Mouse (Mus musculus) heart, embryonic 14.5 days (tissue): Measurements from ENCODE around the gene Pdzd7. TPM values are rescaled to one million over a fixed set of nuclear protein-coding genes. Genes with fewer than 3 reads are reported as not detected.

Experiments
- ATAC-seq: fragments of 200-750 bp; cut with Nextera tagmentation; 2 replicates; pipeline ENCODE4 v1.8.0; 2017; ENCODE audit warnings: low read depth, moderate TSS enrichment; ENCODE audit not compliant: insufficient number of reproducible peaks, insufficient read depth, low FRiP score
- H3K27ac ChIP-seq, 2 experiments: fragments of 200-500 bp in 1 of 2; fragments of 300-500 bp in 1 of 2; sonication (generic) in 1 of 2; replicated peaks in 1 of 2; 2 replicates each; pipeline ENCODE4 v1.5.1; 2012 to 2014; ENCODE audit warnings: low read depth in 2 of 2, low read length in 2 of 2, control low read depth in 1 of 2, mild to moderate bottlenecking in 1 of 2, mixed read lengths in 1 of 2; ENCODE audit not compliant: control insufficient read depth in 1 of 2, insufficient read depth in 1 of 2
- H3K27me3 ChIP-seq: fragments of 300-500 bp; sonication (generic); 2 replicates; pipeline ENCODE4 v1.6.1; 2014; ENCODE audit warnings: mild to moderate bottlenecking, low read length, control low read depth; ENCODE audit not compliant: control insufficient read depth, insufficient read depth
- H3K36me3 ChIP-seq: fragments of 300-500 bp; sonication (generic); 2 replicates; pipeline ENCODE4 v1.6.1; 2014; ENCODE audit warnings: mild to moderate bottlenecking, control low read depth, low read length, mixed read lengths; ENCODE audit not compliant: control insufficient read depth, insufficient read depth
- H3K4me1 ChIP-seq, 2 experiments: fragments of 200-500 bp in 1 of 2; fragments of 300-500 bp in 1 of 2; sonication (generic) in 1 of 2; 2 replicates each; pipeline ENCODE4 v1.6.1; 2012 to 2014; ENCODE audit warnings: low read length in 2 of 2, control low read depth in 1 of 2, mixed read lengths in 1 of 2; ENCODE audit not compliant: control insufficient read depth in 2 of 2, insufficient read depth in 2 of 2
- H3K4me2 ChIP-seq: fragments of 300-500 bp; sonication (generic); 2 replicates; pipeline ENCODE4 v1.6.1; 2014; ENCODE audit warnings: mild to moderate bottlenecking, low read length
- H3K4me3 ChIP-seq, 2 experiments: fragments of 200-500 bp in 1 of 2; fragments of 300-500 bp in 1 of 2; sonication (generic) in 1 of 2; 2 replicates each; pipeline ENCODE4 v1.5.1; 2012 to 2014; ENCODE audit warnings: low read length in 2 of 2, mild to moderate bottlenecking in 2 of 2, control low read depth in 1 of 2, low read depth in 1 of 2, moderate library complexity in 1 of 2; ENCODE audit not compliant: control insufficient read depth in 1 of 2, insufficient read depth in 1 of 2
- H3K9ac ChIP-seq: fragments of 300-500 bp; sonication (generic); 2 replicates; pipeline ENCODE4 v1.6.1; 2014; ENCODE audit warnings: mild to moderate bottlenecking, low read length
- H3K9me3 ChIP-seq: fragments of 300-500 bp; sonication (generic); 2 replicates; pipeline ENCODE4 v1.6.1; 2016; ENCODE audit warnings: low read length, control low read depth; ENCODE audit not compliant: control insufficient read depth
- WGBS: fragments of 180-500 bp; shearing (Covaris S2); extraction: QIAGEN DNeasy Blood & Tissue Kit; methylation state at CpG from one replicate; pipeline ENCODE4 v1.1.7; 2014; 5-methylcytosine and 5-hydroxymethylcytosine counted together
- polyA plus RNA-seq: library from polyadenylated mRNA; unstranded; fragments of >200 nt; fragmentation: Nextera tagmentation; extraction: Ambion mirVana; gene quantifications from 2 replicates; pipeline ENCODE4 v1.2.1, GENCODE M21; 2014

Pdzd7 gene
- polyA plus RNA-seq, 1 experiment from 2014 or later, result 0.11 TPM

DNA sequence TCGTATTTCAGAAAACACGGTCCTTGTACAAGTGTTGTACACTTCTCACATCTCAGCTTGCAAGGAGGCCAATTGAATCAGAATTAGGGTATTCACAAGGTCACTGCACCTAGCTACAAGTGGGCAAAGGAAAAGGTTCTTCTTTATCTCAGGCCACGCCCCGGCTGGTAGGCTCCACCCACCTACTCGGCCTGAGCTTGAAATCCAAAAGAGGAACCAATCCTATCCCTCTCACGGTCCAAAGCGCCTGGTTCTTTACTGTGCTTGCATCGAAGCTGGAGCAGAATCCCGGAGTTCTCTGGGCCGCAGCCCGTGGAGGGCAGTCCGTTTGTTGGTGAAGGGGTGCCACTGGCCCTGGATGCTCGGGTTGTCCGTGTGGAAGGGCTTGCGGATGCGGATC is 40.1 kb downstream of the Pdzd7 start, which contains the start of gene Twnk:
TSS of gene Twnk (plus strand) at position 220 of the 400 bp plus-strand sequence.
- Histone ChIP-seq H3K27me3 (no peaks in the 10 kb centered on the region), H3K4me3 (peak within 1 kb of the TSS; percentile 95 to 100), H3K9me3 (no peaks in the 10 kb centered on the region), H3K9ac (peak within 1 kb of the TSS; percentile 79), H3K36me3 (peaks cover 49% of the 10 kb centered on the region), H3K4me2 (peak within 1 kb of the TSS; percentile 72), H3K27ac (peak within 1 kb of the TSS; percentile 73 to 76), H3K4me1 (peaks cover 10 to 19% of the 10 kb centered on the region in 2 experiments)
- ATAC-seq, result no peak
- WGBS, result 8% methylated on average over 16 of the region's 16 CpGs

DNA sequence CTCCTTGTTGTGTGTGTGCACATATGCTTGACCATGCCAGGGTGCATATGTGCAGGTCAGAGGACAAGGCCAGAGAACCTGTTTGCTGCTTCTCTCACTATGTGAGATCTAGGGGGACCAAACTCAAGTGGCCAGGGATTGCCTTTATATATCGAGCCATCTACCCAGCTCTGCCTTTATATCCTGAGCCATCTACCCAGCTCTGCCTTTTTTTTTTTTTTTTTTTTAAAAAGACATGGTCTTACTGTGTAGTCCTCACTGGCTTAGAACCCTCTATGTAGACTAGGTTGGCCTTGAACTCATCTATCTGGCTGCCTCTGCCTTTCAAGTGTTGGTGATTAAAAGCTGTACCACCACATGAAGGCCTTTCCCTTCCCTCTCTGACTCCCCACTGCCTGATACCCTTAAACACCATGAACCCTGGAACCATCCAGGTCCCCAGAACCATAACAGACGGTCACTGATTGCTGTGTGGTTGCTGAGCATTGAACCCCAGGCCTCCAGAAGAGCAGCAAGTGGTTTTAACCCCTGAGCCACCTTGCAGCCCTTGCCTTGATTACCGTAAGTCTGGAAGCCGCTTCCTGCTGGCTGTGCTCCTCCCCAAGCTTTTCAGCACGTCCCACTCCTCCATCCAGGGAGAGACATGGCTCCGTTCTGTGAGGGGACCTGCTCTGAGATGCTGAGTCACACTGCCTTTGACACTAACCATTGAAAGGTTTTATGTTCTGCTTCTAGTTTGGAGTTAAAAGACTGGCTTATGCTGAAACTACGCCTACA is 41.6 kb downstream of the Pdzd7 start:
- Histone ChIP-seq H3K4me1 (peaks cover 10 to 19% of the 10 kb centered on the region in 2 experiments), H3K9me3 (no peaks in the 10 kb centered on the region), H3K27me3 (no peaks in the 10 kb centered on the region), H3K4me3 (no peak overlapping the region), H3K27ac (no peak overlapping the region), H3K4me2 (no peak overlapping the region), H3K36me3 (peaks cover 36% of the 10 kb centered on the region), H3K9ac (no peak overlapping the region)
- 86% methylated on average over 7 of the region's 7 CpGs for WGBS
- ATAC-seq, result no peak

DNA sequence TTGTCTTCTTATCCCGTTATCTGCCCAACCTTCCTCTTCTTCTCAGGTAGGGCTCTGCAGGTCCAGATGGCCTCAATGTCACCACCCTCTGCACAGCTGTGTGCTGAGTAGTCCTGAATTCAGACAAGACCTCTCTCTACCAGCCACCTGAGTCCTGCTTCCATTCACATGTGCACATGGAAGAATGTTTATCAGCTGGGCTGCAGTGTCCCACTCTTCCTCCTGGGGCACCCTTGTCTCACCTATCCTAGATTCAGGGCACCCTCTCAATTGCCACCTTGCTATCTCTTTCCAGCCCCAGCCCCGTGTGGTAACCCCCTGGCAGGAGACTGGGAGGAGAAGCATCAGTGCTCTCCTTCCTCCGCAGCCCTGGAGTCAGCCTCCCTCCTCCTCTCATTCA is 43.2 kb downstream of the Pdzd7 start:
- WGBS, result 55% methylated on average over 3 of the region's 3 CpGs
- no peak for ATAC-seq
- H3K4me1 ChIP-seq, result peaks cover 6 to 14% of the 10 kb centered on the region in 2 experiments
- no peak overlapping the region for H3K4me3 ChIP-seq
- no peaks in the 10 kb centered on the region for H3K9me3 ChIP-seq
- no peaks in the 10 kb centered on the region for H3K27me3 ChIP-seq
- H3K4me2 ChIP-seq, result no peak overlapping the region
- no peak overlapping the region for H3K9ac ChIP-seq
- H3K27ac ChIP-seq, result no peak overlapping the region
- peaks cover 29% of the 10 kb centered on the region for H3K36me3 ChIP-seq

DNA sequence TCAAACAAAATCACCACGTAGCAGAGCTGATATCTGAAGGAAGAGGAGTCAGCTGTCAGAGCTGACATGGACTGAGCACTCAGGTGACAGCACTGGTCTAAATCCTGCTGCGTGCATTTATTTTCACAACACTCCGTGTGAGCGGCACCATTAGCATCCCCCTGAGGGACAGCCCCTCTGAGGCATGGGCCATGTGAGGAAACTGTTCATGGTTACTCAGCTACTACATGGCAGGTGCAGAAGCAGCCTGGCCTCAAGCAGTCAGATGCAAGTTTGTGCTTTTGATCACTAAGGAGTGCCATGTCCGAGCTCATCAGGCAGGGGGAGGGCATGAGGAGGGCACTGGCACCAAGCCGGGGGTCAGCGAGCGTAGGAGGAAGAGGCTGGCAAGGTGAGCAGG is 45.9 kb downstream of the Pdzd7 start:
- no peak for ATAC-seq
- Histone ChIP-seq H3K4me2 (no peak overlapping the region), H3K4me1 (no peaks in the 10 kb centered on the region), H3K9me3 (no peaks in the 10 kb centered on the region), H3K9ac (no peak overlapping the region), H3K27ac (no peak overlapping the region), H3K4me3 (no peak overlapping the region), H3K27me3 (no peaks in the 10 kb centered on the region), H3K36me3 (peaks cover 22% of the 10 kb centered on the region)
- 81% methylated on average over 8 of the region's 8 CpGs for WGBS

DNA sequence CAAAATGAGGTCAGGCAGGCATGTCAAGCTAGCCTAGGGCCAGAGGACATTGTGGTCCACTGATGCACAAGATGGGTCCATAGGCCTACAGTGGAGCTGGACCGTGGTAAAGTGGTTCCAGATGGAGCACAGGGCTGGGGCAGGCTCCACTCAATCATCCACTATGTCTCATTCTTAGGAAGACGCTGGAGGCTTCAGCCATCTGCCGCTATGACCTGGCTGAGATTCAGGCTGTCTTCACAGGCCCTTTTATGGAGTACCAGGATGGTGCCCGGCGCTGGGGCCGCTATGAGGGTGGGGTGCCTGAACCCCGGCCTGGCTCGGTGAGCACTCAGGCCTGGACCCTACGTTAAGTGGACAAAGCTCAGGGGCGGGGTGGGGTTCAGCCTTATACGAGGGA is 47.7 kb downstream of the Pdzd7 start:
- WGBS, result 74% methylated on average over 11 of the region's 11 CpGs
- Histone ChIP-seq H3K9ac (no peak overlapping the region), H3K9me3 (no peaks in the 10 kb centered on the region), H3K4me3 (no peak overlapping the region), H3K4me2 (no peak overlapping the region), H3K4me1 (no peaks in the 10 kb centered on the region), H3K36me3 (0 out of 2 replicates have a peak, but pooled peaks cover 4% of the 10 kb centered on the region), H3K27me3 (no peaks in the 10 kb centered on the region), H3K27ac (no peak overlapping the region)
- no peak for ATAC-seq

DNA sequence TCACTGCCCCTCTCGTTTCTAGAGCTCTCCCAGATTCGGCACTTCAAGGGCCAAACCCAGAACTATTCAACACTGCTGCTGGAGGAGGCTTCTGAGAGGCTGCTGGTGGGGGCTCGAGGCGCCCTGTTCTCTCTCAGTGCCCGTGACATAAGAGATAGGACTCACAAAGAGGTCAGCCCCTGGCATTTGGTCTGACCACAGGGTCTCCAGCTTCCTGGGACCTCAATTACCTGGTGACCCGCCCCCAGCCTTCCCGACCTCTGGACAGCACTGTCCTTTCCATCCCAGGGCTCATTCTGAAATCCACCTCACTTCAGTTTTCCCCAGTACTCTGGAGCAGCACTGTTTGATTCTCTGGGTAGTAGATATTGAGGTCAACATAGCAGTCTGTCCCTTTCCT is 52.8 kb downstream of the Pdzd7 start:
- no peak overlapping the region for H3K4me3 ChIP-seq
- peaks cover 4 to 7% of the 10 kb centered on the region in 2 experiments; a peak in 2 of 4 replicates for H3K4me1 ChIP-seq
- 43% methylated on average over 7 of the region's 7 CpGs for WGBS
- H3K27me3 ChIP-seq, result no peaks in the 10 kb centered on the region
- no peak overlapping the region for H3K27ac ChIP-seq
- H3K4me2 ChIP-seq, result no peak overlapping the region
- H3K36me3 ChIP-seq, result no peaks in the 10 kb centered on the region
- H3K9ac ChIP-seq, result no peak overlapping the region
- no peaks in the 10 kb centered on the region for H3K9me3 ChIP-seq
- ATAC-seq, result no peak

DNA sequence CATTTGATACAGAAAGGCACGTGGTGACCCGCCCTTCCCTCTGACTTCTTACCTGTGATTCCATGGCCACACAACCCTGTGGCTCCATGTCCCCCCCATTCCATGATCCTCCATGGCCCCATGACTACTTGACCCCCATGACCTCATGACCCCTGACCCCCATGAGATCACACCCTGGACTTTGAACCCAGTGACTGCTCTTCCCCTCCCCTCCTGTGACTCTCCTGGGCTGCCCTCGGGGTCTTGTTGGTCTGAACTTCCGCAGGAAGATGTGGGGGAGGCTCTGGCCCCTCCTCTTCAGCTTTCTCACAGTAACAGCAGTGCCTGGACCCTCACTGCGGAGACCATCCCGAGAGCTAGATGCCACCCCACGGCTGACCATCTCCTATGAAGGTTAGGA is 53.3 kb downstream of the Pdzd7 start:
- H3K4me2 ChIP-seq, result no peak overlapping the region
- no peak overlapping the region for H3K27ac ChIP-seq
- ATAC-seq, result no peak
- H3K9me3 ChIP-seq, result no peaks in the 10 kb centered on the region
- H3K27me3 ChIP-seq, result no peaks in the 10 kb centered on the region
- no peak overlapping the region for H3K9ac ChIP-seq
- H3K36me3 ChIP-seq, result no peaks in the 10 kb centered on the region
- H3K4me1 ChIP-seq, result peaks cover 4 to 7% of the 10 kb centered on the region in 2 experiments; a peak in 2 of 4 replicates
- H3K4me3 ChIP-seq, result no peak overlapping the region
- 32% methylated on average over 7 of the region's 7 CpGs for WGBS
